Mouse (Mus musculus) CD4-positive, CD25-positive, alpha-beta regulatory T cell, adult 2 months (primary cell): ENCODE measurements at regions not wholly inside any gene's neighbourhood (a gene's known extent, or its start where the extent isn't known, plus 50 kb on each side); places are given as distances from the start of the nearest gene placed in this dataset.

ENCODE experiments used
- DNase-seq: peaks from one replicate; pipeline ENCODE4 v3.0.0-alpha.2; 2012; ENCODE audit warnings: low read depth, low spot score

DNA sequence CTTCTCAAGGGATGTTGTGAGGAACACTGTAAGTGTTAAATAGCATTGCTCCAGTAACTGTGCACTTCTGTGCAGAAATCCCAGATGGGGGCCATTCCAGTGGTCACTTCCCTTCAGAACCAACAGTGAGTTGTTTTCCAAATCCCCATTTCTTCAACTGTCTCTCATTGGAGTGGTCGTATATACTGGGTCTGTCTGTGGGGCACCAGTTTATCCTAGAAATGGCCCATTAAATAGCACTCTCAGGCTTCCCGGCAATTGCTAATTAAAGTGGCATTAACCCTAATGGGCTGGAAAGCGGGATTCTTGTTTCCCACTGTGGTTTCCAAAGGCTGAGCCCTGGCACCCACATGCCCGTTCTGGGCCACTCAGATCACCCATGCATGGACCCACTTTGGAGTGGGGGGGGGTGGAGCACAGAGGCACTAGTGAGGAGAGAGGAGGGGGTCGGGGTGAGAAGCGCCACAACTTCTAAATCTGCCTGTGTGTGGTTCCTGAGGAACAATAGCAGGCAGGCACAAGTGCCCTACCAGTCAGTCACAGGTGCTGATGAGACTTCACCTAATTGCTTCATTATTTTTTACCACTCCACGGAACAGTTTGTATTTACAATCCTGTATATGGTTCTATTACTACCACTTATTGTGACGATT is 78.1 kb downstream of the Fam204a start:
- no peak for DNase-seq

DNA sequence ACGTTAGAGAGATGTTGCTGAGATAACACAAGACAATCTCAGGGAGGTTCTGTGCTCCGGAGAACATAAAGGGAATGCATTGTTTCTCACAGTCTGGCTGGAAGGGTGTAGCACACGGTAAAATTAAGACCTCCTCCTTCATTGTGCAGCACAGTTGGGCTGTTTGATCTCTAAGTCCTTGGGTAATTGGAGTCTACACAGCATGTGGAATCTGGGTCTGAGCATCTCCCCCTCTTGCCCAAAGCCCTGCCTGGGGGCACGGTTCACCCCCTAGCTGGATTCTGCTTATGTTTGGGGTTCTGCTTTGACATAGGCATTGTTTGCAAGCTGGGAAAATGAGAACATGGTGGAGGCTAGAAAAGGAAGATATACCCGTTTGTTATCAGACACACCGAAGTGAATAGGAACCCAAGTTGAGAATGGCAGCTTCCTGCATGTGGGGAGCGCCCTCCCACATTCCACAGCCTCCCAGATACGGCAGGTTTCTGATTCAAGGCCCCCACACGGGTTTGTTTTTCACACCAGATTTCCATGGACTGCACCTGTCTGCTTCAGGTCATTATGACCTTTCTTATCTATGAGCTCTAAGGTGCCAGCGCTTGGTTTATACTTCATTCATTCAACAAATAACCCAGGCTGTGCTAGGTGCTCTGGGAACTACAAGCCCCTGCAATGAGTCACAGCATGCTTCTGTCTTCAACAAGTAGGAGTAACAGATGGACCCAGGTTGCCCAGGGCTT is 79.9 kb downstream of the Fam204a start:
- DNase-seq = no peak

DNA sequence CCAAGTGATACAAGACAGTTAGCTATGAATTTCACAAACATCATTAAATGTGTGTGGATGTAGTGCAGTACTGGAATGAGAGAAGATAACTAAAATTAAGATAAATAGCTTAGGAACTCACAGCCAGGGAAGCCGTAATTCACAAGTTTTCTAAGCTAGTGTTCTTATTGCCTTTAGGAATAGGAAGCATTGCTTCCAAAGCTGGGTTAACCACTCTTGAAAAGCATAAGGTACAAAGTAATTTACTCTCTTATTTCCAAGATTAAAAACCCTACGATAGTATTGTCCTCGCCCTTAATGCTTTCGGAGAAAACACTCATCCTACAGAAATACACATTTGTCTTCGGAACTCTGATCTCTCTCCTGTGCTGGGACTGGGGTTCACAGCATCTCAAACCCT is 81.3 kb downstream of the Fam204a start:
- no peak for DNase-seq

DNA sequence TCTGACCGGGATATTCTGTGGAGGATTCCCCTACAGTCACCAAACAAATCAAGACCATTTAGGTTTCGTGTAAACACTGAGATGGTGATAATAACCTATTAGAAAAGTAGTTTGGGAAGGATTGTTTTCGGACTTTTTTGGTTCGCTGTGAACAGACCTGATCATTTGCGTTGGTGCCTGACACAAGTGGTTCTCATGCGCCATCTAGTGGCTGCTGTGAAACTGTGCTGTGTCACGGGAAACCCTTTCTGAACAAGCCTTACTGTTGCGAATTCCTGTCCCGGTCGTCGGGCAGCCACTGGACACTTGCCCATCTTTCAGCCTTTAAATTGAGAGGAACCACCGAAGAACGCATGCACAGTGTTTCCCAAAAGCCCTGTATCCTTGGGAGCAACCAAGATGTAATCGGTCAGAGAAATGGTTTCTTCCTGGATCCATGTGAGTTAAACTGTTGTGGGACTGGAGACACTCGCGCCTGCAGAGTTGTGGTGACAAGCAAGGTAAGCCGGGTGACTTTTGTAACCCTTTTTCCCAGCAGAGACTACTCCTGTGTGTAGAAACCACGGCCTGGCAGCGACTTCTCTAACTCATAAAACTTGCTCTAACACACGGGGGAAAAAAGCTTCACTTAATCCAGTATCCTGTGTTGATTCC is 82.0 kb downstream of the Fam204a start:
- peak; percentile 91 for DNase-seq

DNA sequence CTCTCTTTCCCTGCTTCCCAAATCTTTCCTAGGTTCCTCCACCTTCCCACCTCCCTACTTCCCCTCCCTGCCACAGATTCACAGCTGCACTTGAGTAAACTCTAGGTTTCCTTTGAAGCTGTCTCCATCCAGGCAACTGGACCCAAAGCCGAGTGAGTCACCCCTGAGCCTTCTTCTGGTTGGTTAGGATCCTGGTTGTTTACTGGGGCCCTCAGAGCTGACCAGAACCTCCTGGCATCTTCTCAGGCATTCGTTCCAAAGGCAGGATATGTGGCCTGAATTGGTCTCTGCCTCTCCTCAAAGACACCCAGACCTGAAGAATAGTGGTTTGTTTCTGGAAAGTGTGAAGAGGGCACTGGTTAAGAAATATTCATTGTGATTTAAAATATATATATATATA is 87.6 kb downstream of the Fam204a start:
- no peak for DNase-seq

DNA sequence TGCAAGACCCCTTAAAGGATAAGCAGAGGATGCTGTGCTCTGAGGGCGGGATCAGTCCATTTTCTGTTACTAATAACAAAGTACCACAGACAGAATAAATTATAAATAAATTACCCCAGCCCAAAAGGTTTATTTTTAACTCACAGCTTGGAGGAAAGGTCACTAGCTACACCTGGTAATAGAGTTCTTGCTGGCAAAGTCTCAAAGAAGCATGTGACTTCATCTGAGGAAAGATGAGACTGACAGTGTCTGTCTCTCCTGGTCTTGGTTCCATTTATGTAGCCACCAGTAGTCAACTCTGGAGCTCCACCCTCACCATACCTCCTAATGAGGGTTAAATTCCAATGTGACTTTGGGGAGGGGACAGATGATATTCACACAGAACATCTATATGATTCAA is 90.0 kb downstream of the Fam204a start:
- DNase-seq = no peak

DNA sequence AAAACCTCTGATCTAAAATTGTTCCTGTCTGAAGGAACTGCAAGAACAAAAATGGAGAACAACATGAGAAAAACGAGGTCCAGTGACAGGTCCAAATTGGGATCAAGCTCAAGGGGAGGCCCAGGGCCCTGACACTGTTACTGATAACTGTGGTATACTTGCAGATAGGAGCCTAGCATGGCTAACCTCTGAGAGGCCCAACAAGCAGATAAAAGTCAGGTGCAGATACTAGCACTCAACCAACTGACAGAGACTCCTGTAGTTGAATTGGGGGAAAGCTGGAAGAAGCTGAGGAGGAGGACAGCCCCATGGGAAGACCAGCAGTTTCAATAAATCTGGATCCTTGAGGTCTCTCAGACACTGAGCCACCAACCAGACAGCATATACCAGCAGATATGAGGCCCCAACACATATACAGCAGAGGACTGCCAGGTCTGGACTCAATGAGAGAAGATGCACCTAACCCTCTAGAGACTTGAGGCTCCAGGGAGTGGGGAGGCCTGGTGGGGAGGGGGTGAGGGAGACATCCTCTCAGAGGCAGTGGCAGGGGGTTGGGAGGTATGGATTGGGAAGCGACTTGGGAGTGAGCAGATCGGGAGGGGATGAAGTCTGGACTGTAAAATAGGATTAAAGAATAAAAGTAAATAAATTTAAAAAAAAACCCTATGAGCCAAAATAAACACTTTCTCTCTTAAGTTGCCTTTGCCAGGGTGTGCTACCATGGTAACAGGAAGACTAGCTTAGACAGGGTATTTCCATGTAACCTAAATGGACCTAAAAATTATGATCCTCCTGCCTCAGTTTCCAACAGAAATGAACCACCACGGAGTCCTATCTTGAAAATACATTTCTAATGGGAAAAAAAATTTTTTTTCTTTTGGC is 91.8 kb downstream of the Fam204a start:
- no peak for DNase-seq

DNA sequence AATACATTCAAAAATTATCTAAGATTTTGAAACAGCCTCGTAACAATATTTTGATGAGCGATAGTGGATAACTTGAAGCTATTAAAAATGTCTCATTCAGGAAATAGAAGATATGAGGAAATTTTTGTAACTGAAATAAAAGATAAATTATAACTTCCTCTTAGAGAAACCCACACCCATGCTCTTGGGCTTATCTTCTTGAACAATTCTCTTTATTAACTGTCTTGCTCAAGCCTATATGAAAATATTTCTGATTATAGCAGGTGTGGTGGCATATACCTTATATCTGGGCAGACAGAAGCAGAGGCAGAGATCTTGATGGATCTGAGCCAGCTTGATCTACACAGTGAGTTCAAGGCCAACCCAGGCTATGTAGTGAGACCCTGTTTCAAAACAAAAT is 96.9 kb downstream of the Fam204a start:
- DNase-seq = no peak

DNA sequence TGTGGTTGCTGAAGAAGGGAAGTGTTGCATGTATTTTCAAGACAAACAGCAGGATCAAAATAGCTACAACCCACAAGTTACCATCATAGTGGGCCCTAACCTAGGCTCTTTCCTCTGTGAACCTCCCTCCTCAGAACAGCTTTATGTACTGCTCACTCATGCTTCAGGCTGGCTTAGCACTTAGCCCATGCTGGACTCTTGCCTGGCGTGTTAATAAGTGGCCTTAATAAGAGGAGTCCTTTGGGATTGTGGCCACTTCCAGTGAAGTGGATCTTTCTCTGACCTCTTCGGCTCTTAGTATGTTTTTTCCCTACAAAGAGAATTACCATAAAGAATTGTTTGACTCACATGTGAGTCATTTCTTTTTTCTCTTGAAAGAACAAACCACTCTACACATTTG is 101.9 kb downstream of the Fam204a start:
- DNase-seq = no peak

DNA sequence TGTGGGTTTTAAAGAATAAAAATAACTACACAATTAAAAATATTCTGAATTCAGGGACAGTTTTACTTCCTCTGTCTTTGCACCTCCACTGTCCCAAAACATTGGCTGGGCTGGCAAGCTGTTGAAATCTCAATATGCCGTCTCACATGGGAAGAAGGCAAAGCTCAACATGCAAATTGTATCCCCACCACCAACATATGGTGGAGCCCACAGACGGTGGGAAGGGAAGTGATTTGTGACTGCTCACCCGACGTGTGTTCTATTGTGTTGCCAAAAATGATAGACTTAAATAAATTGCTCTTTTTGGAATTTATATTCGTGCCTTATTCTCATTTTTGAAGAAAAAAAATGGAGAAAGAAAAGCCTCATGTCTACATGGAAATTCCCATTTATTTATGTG is 105.6 kb downstream of the Fam204a start:
- DNase-seq = no peak

DNA sequence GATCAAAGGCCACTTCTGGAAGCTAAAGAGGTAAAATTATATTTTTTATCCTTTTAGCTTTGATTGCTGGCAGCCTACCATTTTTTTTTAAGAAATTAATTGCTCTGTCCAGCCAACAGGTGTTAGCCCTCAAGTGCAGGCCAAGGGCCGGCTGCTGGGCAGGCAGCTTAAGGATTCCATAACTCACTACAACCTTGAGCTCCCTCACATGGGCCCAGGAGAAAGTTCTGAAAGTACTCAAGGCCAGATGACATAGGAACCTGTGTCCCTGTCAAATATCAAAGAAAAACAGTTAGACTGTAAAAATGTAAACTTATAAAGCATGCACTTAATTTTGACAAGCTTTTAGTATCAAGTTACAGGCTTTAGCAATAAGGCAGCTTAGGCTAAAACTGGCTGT is 107.5 kb downstream of the Fam204a start:
- no peak for DNase-seq

DNA sequence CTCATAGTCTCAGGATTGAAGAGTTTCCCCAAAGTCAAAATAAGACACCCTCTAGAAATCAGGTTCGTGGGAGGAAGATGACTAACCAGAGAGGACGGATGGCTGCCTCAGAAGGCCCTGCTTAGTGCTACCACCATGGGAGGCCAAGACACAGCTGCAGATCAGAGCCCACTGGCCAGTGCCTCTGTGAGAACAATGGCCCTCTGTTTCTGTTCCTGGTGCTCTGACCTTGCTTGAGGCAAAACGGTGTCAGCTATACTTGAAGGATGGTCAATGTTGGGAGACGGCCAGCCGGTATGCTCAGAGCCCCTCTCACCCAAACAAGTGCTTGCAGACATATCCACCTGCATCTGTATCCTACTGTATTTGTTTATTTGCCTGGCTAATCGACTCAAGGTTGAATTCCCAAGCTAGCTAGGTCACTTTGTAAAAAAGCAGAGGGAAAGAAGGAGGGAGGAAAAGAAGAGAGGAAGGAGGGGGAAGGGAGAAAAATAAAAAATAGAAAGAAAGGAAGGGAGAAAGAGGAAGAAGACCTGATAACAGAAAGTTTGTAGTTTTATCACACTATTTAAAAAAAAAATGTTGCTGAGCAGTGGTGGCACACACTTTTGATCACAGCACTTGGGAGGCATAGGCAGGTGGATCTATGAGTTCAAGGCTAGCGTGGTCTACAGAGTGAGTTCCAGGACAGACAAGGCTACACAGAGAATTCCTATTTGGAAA is 112.7 kb downstream of the Fam204a start:
- DNase-seq = no peak

DNA sequence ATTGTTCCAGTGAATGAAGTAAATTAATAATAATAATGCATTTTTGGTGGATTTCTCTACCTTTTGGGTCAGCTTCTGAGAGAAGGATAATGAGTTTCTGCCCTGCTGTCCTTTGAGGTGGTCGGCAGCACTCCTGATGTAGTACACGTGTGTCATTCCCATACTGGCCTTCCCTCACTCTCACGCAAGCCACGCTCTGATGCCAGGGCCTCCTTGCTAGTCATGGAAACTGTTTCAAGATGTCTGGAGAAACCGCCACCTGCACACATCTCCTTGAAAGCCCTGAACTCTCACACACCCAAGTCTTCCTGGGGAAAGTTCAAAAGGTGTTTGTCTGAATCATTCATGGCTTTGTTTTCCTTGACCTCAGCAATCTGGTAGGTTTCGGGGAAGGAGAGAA is 116.2 kb downstream of the Fam204a start:
- DNase-seq = no peak

DNA sequence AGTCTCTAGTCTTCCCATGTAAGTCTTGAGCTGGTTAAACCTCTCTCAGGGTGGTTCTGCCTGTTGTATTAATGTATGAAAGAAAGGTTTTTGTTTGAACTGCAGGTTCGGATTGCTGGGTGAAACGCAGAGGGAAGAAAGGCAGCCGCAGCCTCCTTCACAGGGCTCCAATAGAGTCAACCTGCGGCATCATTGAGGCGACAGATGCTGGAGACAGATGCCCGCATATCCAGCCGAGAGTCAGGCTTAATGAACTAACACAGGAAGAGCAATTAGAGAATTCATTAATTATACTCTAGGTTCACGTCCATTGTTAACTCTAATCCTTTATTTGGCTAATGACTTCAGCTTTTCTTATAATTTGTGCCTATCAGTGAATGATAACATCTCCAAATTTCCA is 117.0 kb downstream of the Fam204a start:
- DNase-seq = no peak

DNA sequence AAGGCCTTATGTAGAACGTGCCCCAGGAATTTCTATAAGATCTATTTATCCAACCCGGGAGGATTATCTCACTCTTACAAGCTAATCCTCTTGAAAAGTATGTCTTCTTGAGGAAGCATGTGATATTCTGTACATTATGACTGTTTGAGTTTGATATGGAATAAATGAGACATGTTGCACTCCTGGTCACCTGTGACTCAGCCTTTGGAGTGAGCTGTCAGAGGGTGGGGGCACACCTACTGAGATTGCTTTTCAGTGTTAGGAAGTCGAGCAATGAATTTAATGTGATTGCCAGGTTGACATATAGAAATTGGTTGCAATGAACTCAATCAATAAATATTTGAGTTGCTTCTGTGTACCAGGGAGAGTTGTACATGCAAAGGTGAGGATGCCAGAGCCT is 128.6 kb downstream of the Fam204a start:
- no peak for DNase-seq

DNA sequence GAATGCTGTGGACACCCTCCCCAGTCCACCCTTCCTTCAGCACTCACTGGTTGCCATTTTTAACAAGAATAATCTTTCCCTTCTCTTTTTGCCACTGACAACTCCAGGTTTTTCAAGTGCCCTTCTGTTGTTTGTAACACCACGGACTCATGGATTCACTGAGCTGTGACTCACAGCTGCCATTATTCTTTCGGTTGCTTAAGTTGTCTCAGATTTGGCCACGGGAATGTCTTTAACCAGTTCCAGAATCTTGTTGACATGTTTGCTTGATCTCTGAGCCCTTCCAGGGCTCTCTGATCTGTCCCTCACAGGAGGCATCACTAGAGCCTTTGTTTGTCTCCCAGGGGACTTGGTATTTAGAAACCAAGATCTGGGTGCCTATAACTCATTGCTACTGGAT is 131.5 kb upstream of the Rab11fip2 start:
- DNase-seq = no peak

DNA sequence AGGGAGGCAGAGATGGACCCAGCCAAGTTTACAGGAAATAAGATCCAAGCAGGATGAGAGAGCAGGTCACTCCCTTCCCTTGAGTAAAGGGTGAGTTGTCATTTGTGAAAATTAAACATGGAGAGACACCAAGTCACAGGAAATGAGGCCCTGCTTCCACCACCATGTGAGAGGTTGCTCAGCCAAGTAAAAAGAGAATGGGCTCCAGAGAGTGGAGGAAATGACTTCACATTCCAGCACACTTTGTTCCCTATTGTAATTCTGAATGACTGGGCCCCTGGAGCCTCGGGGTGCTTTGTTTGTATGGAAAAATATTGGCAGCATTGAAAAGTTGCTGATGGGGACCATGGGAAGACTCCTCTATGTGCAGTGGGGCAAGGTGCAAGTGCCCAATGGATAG is 129.9 kb upstream of the Rab11fip2 start:
- no peak for DNase-seq

DNA sequence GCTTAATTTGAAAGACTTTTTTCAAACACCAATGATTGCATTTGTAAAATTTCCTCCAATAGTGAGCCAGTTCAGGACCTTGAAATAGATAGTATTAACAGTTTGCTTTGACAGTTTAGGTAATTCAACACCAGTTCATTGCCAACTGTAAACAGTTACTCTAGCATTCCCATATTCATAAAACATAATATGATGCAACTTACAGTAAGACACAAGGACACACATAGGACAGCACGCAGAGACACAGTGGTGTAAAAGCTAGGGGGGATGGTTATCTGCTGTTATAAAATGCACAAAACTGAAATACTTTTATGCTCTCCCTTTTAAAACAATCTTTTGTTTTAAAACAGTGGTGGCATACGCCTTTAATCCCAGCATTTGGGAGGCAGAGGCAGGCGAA is 122.7 kb upstream of the Rab11fip2 start:
- no peak for DNase-seq

DNA sequence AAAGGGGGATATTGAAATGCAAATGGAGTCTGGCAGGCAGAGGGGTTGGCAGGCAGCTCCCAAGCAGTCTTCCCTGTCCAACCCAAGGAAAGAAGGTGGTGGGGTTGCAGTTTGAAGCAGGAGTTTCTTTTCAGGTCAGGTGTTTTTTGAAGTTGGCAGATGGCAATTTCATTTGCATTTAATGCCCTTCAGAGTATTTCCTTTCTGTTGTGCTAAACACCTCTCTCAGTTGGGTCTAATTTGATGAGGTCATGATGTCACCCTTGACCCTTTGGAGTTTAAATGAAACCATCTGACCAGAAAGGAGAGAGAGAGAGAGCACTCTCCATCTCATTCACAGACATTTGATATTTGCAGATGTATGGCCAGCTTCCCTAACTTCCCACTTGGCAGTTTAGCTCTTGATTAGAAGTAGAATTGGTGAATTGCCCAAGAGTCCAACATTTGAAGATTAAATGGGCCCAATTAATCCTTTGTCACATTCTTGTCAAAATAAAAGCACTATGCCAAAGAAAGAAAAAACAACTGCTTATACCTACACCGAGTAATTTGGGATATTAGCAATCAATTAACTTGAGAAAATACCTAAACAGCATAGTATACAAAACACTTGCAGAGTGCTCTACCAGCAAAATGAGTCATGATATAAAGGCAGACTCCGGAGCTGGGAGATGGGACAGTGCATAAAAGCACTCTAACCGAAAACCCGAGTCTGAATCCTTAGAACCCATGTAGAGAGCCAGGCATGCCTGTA is 111.8 kb upstream of the Rab11fip2 start:
- no peak for DNase-seq

DNA sequence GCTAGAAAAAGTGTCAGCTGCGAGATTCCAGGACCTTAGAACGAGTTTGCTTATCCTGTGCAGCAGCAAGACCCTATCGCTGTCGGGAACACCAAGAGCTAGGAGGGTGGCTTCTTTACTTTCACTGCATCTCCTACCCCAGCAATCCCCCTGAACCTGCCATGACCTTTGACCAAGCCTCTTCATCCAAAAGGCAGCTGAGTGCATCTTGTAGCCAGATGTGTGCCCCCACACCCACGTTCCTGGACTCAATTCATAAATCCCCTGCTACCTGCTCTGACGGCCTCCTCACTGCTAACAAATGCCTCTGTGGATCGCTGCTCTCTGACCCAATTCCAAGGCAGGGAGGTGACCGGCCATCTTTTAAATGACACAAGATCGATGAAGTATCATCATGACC is 107.7 kb upstream of the Rab11fip2 start:
- DNase-seq = no peak

DNA sequence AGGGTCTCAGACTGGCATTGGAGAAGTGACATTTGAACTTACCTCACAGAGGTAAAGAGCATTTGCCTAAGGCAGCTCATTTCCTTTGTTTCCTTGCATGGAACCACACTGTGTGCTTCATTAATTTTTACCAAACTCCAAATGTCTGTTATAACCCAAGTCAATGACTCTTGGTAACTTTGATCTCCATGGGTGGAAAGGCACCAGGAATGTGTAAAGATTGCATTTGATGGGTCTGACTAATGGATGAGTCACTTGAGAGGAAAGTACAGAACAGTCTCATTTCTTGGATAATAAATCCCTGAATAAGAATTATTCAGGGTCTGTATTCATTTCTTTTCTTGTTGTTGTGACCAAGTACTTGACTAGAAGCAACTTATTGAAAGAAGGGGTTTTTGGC is 97.3 kb upstream of the Rab11fip2 start:
- DNase-seq = no peak
